18 mouse cellular contexts compared by ENCODE assay signal in genomic region chr6:113798921-113799320, GRCm38 (mm10). TPM values are rescaled to one million over a fixed set of nuclear protein-coding genes. Genes with fewer than 3 reads are reported as not detected.
DNase-seq lines count a peak whose midpoint lies in the region; ATAC-seq lines count a peak whose summit lies in the region.
"Had no signal": no experiment of that assay in that cellular context is flagged by ENCODE, and none has a peak within 500 bp of the region (broad histone marks: within the 10 kb centered on the region; RNA-seq: fewer than 3 reads in every experiment).

No protein-coding gene starts in this region.

- H3K27me3 ChIP-seq in heart, embryonic 12.5 days (replicated peaks), result peaks cover 5% of the 10 kb centered on the region; the same call in 1 of the 2 replicates
- 0 out of 2 replicates have a peak, but pooled peaks cover 6% of the 10 kb centered on the region for H3K27me3 ChIP-seq in midbrain, embryonic 10.5 days (ENCODE audit: low read depth, poor library complexity, severe bottlenecking)
- H3K27me3 ChIP-seq in midbrain, embryonic 11.5 days (ENCODE audit: control insufficient read depth, insufficient read depth, low read length), result no peaks in the 10 kb centered on the region
- H3K27me3 ChIP-seq in forebrain, embryonic 16.5 days (replicated peaks; ENCODE audit: control insufficient read depth, insufficient read depth, low read length), result no peaks in the 10 kb centered on the region
- H3K27me3 ChIP-seq: liver, embryonic 15.5 days had no signal

- H3K9me3 ChIP-seq in heart, embryonic 12.5 days (replicated peaks), result no peaks in the 10 kb centered on the region
- no peaks in the 10 kb centered on the region for H3K9me3 ChIP-seq in midbrain, embryonic 10.5 days (replicated peaks)
- no peaks in the 10 kb centered on the region for H3K9me3 ChIP-seq in midbrain, embryonic 11.5 days (ENCODE audit: control insufficient read depth, low read length)
- H3K9me3 ChIP-seq in forebrain, embryonic 16.5 days (ENCODE audit: control insufficient read depth, low read length), result no peaks in the 10 kb centered on the region
- H3K9me3 ChIP-seq: limb, embryonic 15.5 days; liver, embryonic 15.5 days had no signal

- H3K27ac ChIP-seq in heart, embryonic 12.5 days (ENCODE audit: poor library complexity, severe bottlenecking), result 0 out of 2 replicates have a peak overlapping the region, but pooled peaks have one; percentile 31
- 0 out of 2 replicates have a peak overlapping the region, but pooled peaks have one; percentile 1 for H3K27ac ChIP-seq in midbrain, embryonic 10.5 days (replicated peaks)
- no peak overlapping the region for H3K27ac ChIP-seq in midbrain, embryonic 11.5 days (ENCODE audit: low read depth, low read length)
- peak overlapping the region; percentile 3; the same call in 1 of the 2 replicates for H3K27ac ChIP-seq in forebrain, embryonic 16.5 days (ENCODE audit: low read length)
- H3K27ac ChIP-seq: kidney, postnatal 0 days; limb, embryonic 15.5 days; liver, embryonic 15.5 days; macrophage had no signal

- no peak overlapping the region for H3K4me2 ChIP-seq in heart, embryonic 12.5 days
- H3K4me2 ChIP-seq in midbrain, embryonic 11.5 days, result no peak overlapping the region
- no peak overlapping the region for H3K4me2 ChIP-seq in forebrain, embryonic 16.5 days (ENCODE audit: low read length)
- H3K4me2 ChIP-seq: limb, embryonic 15.5 days; liver, embryonic 15.5 days had no signal

- H3K9ac ChIP-seq in heart, embryonic 12.5 days, result no peak overlapping the region
- no peak overlapping the region for H3K9ac ChIP-seq in midbrain, embryonic 11.5 days (ENCODE audit: low read length)
- H3K9ac ChIP-seq in forebrain, embryonic 16.5 days (replicated peaks; ENCODE audit: low read depth, low read length), result no peak overlapping the region
- H3K9ac ChIP-seq: limb, embryonic 15.5 days; liver, embryonic 15.5 days had no signal

- 16% methylated on average over 2 of the region's 2 CpGs for WGBS in heart, embryonic 12.5 days
- 56% methylated on average over 2 of the region's 2 CpGs for WGBS in midbrain, embryonic 10.5 days
- 41% methylated on average over 2 of the region's 2 CpGs for WGBS in midbrain, embryonic 11.5 days
- 8% methylated on average over 2 of the region's 2 CpGs for WGBS in forebrain, embryonic 16.5 days

- no peak overlapping the region for H3K4me3 ChIP-seq in heart, embryonic 12.5 days
- no peak overlapping the region for H3K4me3 ChIP-seq in midbrain, embryonic 10.5 days
- H3K4me3 ChIP-seq in midbrain, embryonic 11.5 days (ENCODE audit: low read depth, low read length), result no peak overlapping the region
- no peak overlapping the region for H3K4me3 ChIP-seq in forebrain, embryonic 16.5 days (replicated peaks; ENCODE audit: low read length)
- H3K4me3 ChIP-seq: limb, embryonic 15.5 days; liver, embryonic 15.5 days had no signal

- no peak for ATAC-seq in heart, embryonic 12.5 days (ENCODE audit: insufficient number of reproducible peaks, low FRiP score)
- no peak for ATAC-seq in midbrain, embryonic 11.5 days (ENCODE audit: low FRiP score)
- no peak for ATAC-seq in forebrain, embryonic 16.5 days

- H3K36me3 ChIP-seq in heart, embryonic 12.5 days, result no peaks in the 10 kb centered on the region
- no peaks in the 10 kb centered on the region for H3K36me3 ChIP-seq in midbrain, embryonic 10.5 days
- no peaks in the 10 kb centered on the region for H3K36me3 ChIP-seq in midbrain, embryonic 11.5 days (ENCODE audit: control insufficient read depth, insufficient read depth, low read length)
- H3K36me3 ChIP-seq in forebrain, embryonic 16.5 days (ENCODE audit: control insufficient read depth, insufficient read depth), result peaks cover 10% of the 10 kb centered on the region
- H3K36me3 ChIP-seq: limb, embryonic 15.5 days; liver, embryonic 15.5 days had no signal

- DNase-seq in heart, postnatal 4 days, result no peak
- no peak for DNase-seq in midbrain, embryonic 10.5 days (ENCODE audit: low spot score)
- DNase-seq in midbrain, embryonic 11.5 days (ENCODE audit: low spot score, missing footprints), result no peak
- peak; percentile 24 for DNase-seq in retina, embryonic 14.5 days (ENCODE audit: low spot score)
- DNase-seq in gastrocnemius, adult 8-10 months (ENCODE audit: low spot score in 2 of 2), result no peak
- DNase-seq: B cell, adult 2 months; cerebellum, adult 8-10 months; gastrocnemius, postnatal 10 days; heart, adult 11 months; kidney, adult 18-20 months; layer of hippocampus, postnatal 36 days; right cerebral cortex, postnatal 14 days had no signal

- H3K4me1 ChIP-seq in heart, embryonic 12.5 days (replicated peaks), result peaks cover 46% of the 10 kb centered on the region
- H3K4me1 ChIP-seq in midbrain, embryonic 10.5 days, result peaks cover 17% of the 10 kb centered on the region
- H3K4me1 ChIP-seq in midbrain, embryonic 11.5 days (ENCODE audit: control insufficient read depth, insufficient read depth, low read length), result no peaks in the 10 kb centered on the region; the same call in 1 of the 2 replicates
- peaks cover 24% of the 10 kb centered on the region for H3K4me1 ChIP-seq in forebrain, embryonic 16.5 days (replicated peaks; ENCODE audit: control insufficient read depth, insufficient read depth, low read length)
- H3K4me1 ChIP-seq: liver, embryonic 15.5 days had no signal

RNA-seq across cellular contexts. Expression of gene Sec13, which starts 58.4 kb away (rescaled TPM):
- polyA plus RNA-seq in heart, embryonic 12.5 days (2016; fragmentation: Nextera tagmentation; extraction: Ambion mirVana), result 208 and 211 TPM in 2 replicates
- 100 to 1,000 TPM; 123 to 125 TPM for total RNA-seq in heart, postnatal 4 days (2021)
- polyA plus RNA-seq in midbrain, embryonic 10.5 days (2016; fragmentation: Nextera tagmentation; extraction: Ambion mirVana), result 281 and 284 TPM in 2 replicates
- 250 and 264 TPM in 2 replicates for polyA plus RNA-seq in midbrain, embryonic 11.5 days (2014; fragmentation: Nextera tagmentation; extraction: Ambion mirVana)
- 231 and 237 TPM in 2 replicates for polyA plus RNA-seq in forebrain, embryonic 16.5 days (2015; fragmentation: Nextera tagmentation; extraction: Ambion mirVana)
- 10 to 100 TPM; 71.3 to 73.9 (median 71.7) TPM for total RNA-seq in gastrocnemius, adult 8-10 months (2022)
